ENCODE assay signal across 12 mouse cellular contexts in genomic region chr2:166728261-166728680, GRCm38 (mm10). TPM values are rescaled to one million over a fixed set of nuclear protein-coding genes. Genes with fewer than 3 reads are reported as not detected.
DNase-seq lines count a peak whose midpoint lies in the region; ATAC-seq lines count a peak whose summit lies in the region.
"Had no signal": no experiment of that assay in that cellular context is flagged by ENCODE, and none has a peak within 500 bp of the region (broad histone marks: within the 10 kb centered on the region; RNA-seq: fewer than 3 reads in every experiment).

No protein-coding gene starts in this region.

- DNase-seq in CD4-positive, CD25-positive, alpha-beta regulatory T cell, adult 2 months (ENCODE audit: low read depth, low spot score), result peak; percentile 36
- DNase-seq in kidney, postnatal 36 days, result peak; percentile 21 to 35
- no peak for DNase-seq in kidney, postnatal 25 days
- peak; percentile 47 for DNase-seq in embryo, embryonic 11 days
- DNase-seq in liver, embryonic 13.5 days, result no peak
- no peak for DNase-seq in cerebellum, adult 9-11 months
- DNase-seq in thymus, postnatal 14 days, result no peak
- DNase-seq: cerebellum, adult 2 months; heart, postnatal 14 days had no signal

- no peak for ATAC-seq in CD4-positive, CD25-positive, alpha-beta regulatory T cell, adult 4 months
- ATAC-seq in liver, embryonic 13.5 days (ENCODE audit: low read depth), result peak; percentile 37

- no peaks in the 10 kb centered on the region for H3K27me3 ChIP-seq in liver, embryonic 13.5 days
- H3K27me3 ChIP-seq: forebrain, embryonic 12.5 days had no signal

- WGBS in liver, embryonic 13.5 days (ENCODE audit: insufficient replicate concordance), result 32% methylated on average over 3 of the region's 3 CpGs

- H3K36me3 ChIP-seq in liver, embryonic 13.5 days, result no peaks in the 10 kb centered on the region
- H3K36me3 ChIP-seq: forebrain, embryonic 12.5 days had no signal

- H3K27ac ChIP-seq in liver, embryonic 13.5 days, result no peak overlapping the region
- H3K27ac ChIP-seq: forebrain, embryonic 12.5 days; stomach, postnatal 0 days had no signal

- no peaks in the 10 kb centered on the region for H3K9me3 ChIP-seq in liver, embryonic 13.5 days (replicated peaks)
- H3K9me3 ChIP-seq: forebrain, embryonic 12.5 days had no signal

- H3K4me2 ChIP-seq in liver, embryonic 13.5 days, result 0 out of 2 replicates have a peak overlapping the region, but pooled peaks have one; percentile 6
- H3K4me2 ChIP-seq: forebrain, embryonic 12.5 days had no signal

- H3K4me1 ChIP-seq in liver, embryonic 13.5 days (replicated peaks), result peaks cover 22% of the 10 kb centered on the region

- H3K4me3 ChIP-seq in liver, embryonic 13.5 days (replicated peaks), result no peak overlapping the region
- H3K4me3 ChIP-seq: forebrain, embryonic 12.5 days had no signal

- H3K9ac ChIP-seq in liver, embryonic 13.5 days, result no peak overlapping the region
- H3K9ac ChIP-seq: forebrain, embryonic 12.5 days had no signal

RNA-seq across cellular contexts. Expression of gene Prex1, which starts 14.6 kb away (rescaled TPM):
- polyA plus RNA-seq in CD4-positive, CD25-positive, alpha-beta regulatory T cell, adult 4 months (2017; shearing (Covaris generic)), result 10 to 100 TPM; 25.0 to 25.2 TPM
- 9.1 and 9.8 TPM in 2 replicates for polyA plus RNA-seq in liver, embryonic 13.5 days (2015; fragmentation: Nextera tagmentation; extraction: Ambion mirVana)

Comparison
In these comparisons a context has a peak if more than half of its experiments do, and no peak if none do; other contexts are left out.
1. DNase-seq: peak in CD4-positive, CD25-positive, alpha-beta regulatory T cell, adult 2 months (single experiment), kidney, postnatal 36 days (2 of 2) and embryo, embryonic 11 days (single experiment); none in kidney, postnatal 25 days (0 of 2), liver, embryonic 13.5 days (single experiment), cerebellum, adult 9-11 months (single experiment) and thymus, postnatal 14 days (single experiment).